In genomic region chr3:116953366-116953765, GRCm38 (mm10) we compare ENCODE assay signal across 35 mouse cellular contexts. TPM values are rescaled to one million over a fixed set of nuclear protein-coding genes. Genes with fewer than 3 reads are reported as not detected.
DNase-seq lines count a peak whose midpoint lies in the region; TF ChIP-seq lines count a peak whose summit lies in the region.
"Had no signal": no experiment of that assay in that cellular context is flagged by ENCODE, and none has a peak within 500 bp of the region (broad histone marks: within the 10 kb centered on the region; RNA-seq: fewer than 3 reads in every experiment).

No protein-coding gene starts in this region.

- peak; percentile 47 for DNase-seq in adrenal gland, postnatal 10 days
- no peak for DNase-seq in adrenal gland, adult 8-10 months
- DNase-seq in heart, adult 11 months = peak; percentile 90
- no peak for DNase-seq in heart, adult 18-20 months
- DNase-seq in layer of hippocampus, adult 2 months (ENCODE audit: low spot score in 2 of 2) = no peak
- DNase-seq in layer of hippocampus, adult 9-11 months = no peak
- no peak for DNase-seq in kidney, postnatal 36 days
- DNase-seq: adrenal gland, postnatal 36 days; cerebellum, adult 11 months; cerebellum, adult 2 months; cerebellum, adult 9-11 months; cerebellum, postnatal 25 days; embryo, embryonic 11 days; gastrocnemius, postnatal 14 days; heart, postnatal 10 days; heart, postnatal 36 days; kidney, adult 11 months had no signal

- H3K4me1 ChIP-seq in brown adipose tissue, adult 24 weeks (ENCODE audit: control insufficient read depth, insufficient read depth, insufficient read length, low read length) = peaks cover 52% of the 10 kb centered on the region
- H3K4me1 ChIP-seq: embryonic facial prominence, embryonic 10.5 days; embryonic facial prominence, embryonic 13.5 days; forebrain, embryonic 10.5 days; forebrain, embryonic 13.5 days; hindbrain, embryonic 10.5 days; hindbrain, embryonic 13.5 days; intestine, embryonic 15.5 days had no signal

- no peak overlapping the region for H3K4me3 ChIP-seq in layer of hippocampus, adult 2 months
- no peak overlapping the region for H3K4me3 ChIP-seq in brown adipose tissue, adult 24 weeks (ENCODE audit: insufficient read depth, low read depth, low read length)
- H3K4me3 ChIP-seq: embryonic facial prominence, embryonic 10.5 days; embryonic facial prominence, embryonic 13.5 days; erythroblast, embryonic 14.5 days; forebrain, embryonic 10.5 days; forebrain, embryonic 13.5 days; hindbrain, embryonic 10.5 days; hindbrain, embryonic 13.5 days; intestine, embryonic 15.5 days had no signal

- peak overlapping the region; percentile 49 for H3K27ac ChIP-seq in layer of hippocampus, adult 2 months
- H3K27ac ChIP-seq in brown adipose tissue, adult 24 weeks (replicated peaks; ENCODE audit: low read depth, low read length) = peak overlapping the region; percentile 98
- H3K27ac ChIP-seq: embryonic facial prominence, embryonic 10.5 days; embryonic facial prominence, embryonic 13.5 days; forebrain, embryonic 10.5 days; forebrain, embryonic 13.5 days; hindbrain, embryonic 10.5 days; hindbrain, embryonic 13.5 days; intestine, embryonic 15.5 days had no signal

- TF ChIP-seq CTCF in layer of hippocampus, adult 2 months (conservative IDR thresholded peaks at IDR 0.05) = no peak

RNA-seq across cellular contexts. Expression of gene 4930455H04Rik, which starts 14.7 kb away (rescaled TPM):
- total RNA-seq in adrenal gland, postnatal 10 days (2021) = under 1 TPM in 1 of 2 experiments, not detected in 1; 0.21 TPM
- not detected for total RNA-seq in adrenal gland, adult 8-10 months (2022)
- total RNA-seq in heart, adult 18-20 months (2021) = under 1 TPM in 1 of 2 experiments, not detected in 1; 0.21 TPM
- total RNA-seq in layer of hippocampus, adult 2 months (2021) = not detected
- not detected in 2 replicates for polyA plus RNA-seq in brown adipose tissue, adult 24 weeks (2012; ENCODE audit: insufficient read depth, insufficient read length, missing spikeins)
- total RNA-seq: common myeloid progenitor, adult 5-6 weeks; ES-E14; gastrocnemius, adult 18-20 months; heart, postnatal 36 days had no signal
- polyA plus RNA-seq: activated CD4-positive, CD25-positive, alpha-beta regulatory T cell, adult 4 months; cerebellum, adult 2 months; embryonic facial prominence, embryonic 10.5 days; embryonic facial prominence, embryonic 13.5 days; erythroblast, embryonic 14.5 days; forebrain, embryonic 10.5 days; forebrain, embryonic 13.5 days; forebrain, embryonic 16.5 days; gonadal fat pad, adult 2 months; heart, embryonic 11.5 days; heart, embryonic 14.5 days; hindbrain, embryonic 10.5 days; hindbrain, embryonic 13.5 days; hindbrain, embryonic 16.5 days; intestine, embryonic 15.5 days had no signal

RNA-seq across cellular contexts. Expression of gene Palmd, which starts 15.4 kb away (rescaled TPM):
- total RNA-seq in adrenal gland, postnatal 10 days (2021) = 10 to 100 TPM; 59.5 to 68.1 TPM
- total RNA-seq in adrenal gland, adult 8-10 months (2022) = 10 to 100 TPM; 37.4 to 65.1 (median 51.8) TPM
- 10 to 100 TPM; 46.9 to 50.3 TPM for total RNA-seq in heart, adult 18-20 months (2021)
- total RNA-seq in layer of hippocampus, adult 2 months (2021) = 10 to 100 TPM; 30.2 TPM
- 132 and 150 TPM in 2 replicates for polyA plus RNA-seq in brown adipose tissue, adult 24 weeks (2012; ENCODE audit: insufficient read depth, insufficient read length, missing spikeins)
- total RNA-seq: common myeloid progenitor, adult 5-6 weeks had no signal
- polyA plus RNA-seq: activated CD4-positive, CD25-positive, alpha-beta regulatory T cell, adult 4 months; erythroblast, embryonic 14.5 days had no signal

Comparison
In these comparisons a context has a peak if more than half of its experiments do, and no peak if none do; other contexts are left out.
1. DNase-seq: peak in adrenal gland, postnatal 10 days (single experiment) and heart, adult 11 months (single experiment); none in adrenal gland, adult 8-10 months (single experiment), heart, adult 18-20 months (0 of 2), layer of hippocampus, adult 2 months (0 of 2), layer of hippocampus, adult 9-11 months (single experiment) and kidney, postnatal 36 days (0 of 2).